Mouse (Mus musculus) fibroblast of lung, adult 2 months (primary cell): ENCODE measurements at regions not wholly inside any gene's neighbourhood (a gene's known extent, or its start where the extent isn't known, plus 50 kb on each side); places are given as distances from the start of the nearest gene placed in this dataset.
A peak's percentile ranks its signal among the peaks of the same experiment; 100 is the strongest.
"Not testable (repeated sequence)": the region's sequence is repeated elsewhere in the genome, so short reads cannot be mapped to it uniquely, and the experiment has no call there.

ENCODE experiments used
- DNase-seq: peaks from one replicate; pipeline ENCODE4 v3.0.0-alpha.2; 2011; ENCODE audit warnings: low read depth

GRCm38 (mm10) chr14:58336148-58336547 lies 265.8 kb downstream of the Fgf9 start:
- DNase-seq: no peak

- no peak for DNase-seq
These were observed 252.8 kb downstream of the Fgf9 start for GRCm38 (mm10) chr14:58323164-58323563.

DNA sequence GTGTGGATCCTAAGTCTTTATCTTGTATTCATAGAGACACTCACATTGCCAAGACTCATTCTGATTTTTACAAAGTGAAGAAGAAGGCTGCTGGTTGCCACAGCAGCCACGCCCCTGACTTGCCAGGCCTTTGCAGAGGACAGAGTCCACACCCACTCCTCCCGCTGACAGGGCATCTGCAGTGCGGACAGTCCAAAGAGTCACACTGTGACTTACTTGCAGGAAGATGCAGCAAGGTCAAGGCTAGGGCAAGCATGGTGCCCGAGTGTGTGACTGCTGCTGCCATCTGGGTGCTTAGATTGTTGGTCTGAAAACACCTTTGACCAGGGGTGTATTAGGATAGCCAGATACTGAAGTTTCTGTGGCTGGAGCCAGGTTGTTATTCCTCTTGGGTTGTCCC lies 252.1 kb downstream of the Fgf9 start:
- no peak for DNase-seq

DNA sequence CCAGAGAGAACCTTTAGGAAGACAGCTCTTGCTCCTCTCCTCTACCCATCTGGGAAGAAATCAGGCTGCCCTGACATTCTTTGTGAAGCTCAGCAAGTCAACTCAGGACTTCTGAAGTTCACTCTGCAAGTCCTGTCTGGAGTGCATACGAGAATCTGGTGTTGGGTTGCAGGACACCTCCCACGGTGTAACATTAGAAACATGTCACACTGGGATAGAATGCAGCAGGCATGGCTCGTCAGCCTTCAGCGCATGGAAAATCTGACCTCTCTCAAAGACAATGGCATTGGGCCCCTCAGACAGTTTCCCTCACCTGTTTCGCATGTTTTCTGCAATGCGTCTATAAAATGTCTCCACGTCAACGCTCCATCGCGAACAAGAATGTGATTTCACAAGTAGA lies 251.5 kb downstream of the Fgf9 start:
- no peak for DNase-seq

DNA sequence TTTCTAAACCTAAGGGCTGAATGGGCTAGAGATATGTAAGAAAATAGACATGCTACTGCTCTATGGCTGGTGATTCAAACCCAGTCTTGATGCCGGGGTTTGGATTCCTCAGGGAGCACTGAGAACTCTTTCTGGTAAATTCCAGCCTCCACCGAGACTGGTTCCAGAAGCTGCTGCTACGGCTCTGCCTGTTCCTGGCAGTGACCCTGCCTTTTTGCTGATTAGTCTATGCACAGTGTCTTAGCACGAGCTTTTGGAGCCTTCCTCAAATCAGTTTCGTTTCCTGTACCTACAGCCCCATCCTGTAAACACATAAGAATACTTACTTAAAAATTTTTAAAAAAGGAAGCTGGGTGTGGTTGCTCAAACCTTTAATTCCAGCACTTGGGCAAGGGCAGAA lies 250.9 kb downstream of the Fgf9 start:
- DNase-seq: no peak

DNA sequence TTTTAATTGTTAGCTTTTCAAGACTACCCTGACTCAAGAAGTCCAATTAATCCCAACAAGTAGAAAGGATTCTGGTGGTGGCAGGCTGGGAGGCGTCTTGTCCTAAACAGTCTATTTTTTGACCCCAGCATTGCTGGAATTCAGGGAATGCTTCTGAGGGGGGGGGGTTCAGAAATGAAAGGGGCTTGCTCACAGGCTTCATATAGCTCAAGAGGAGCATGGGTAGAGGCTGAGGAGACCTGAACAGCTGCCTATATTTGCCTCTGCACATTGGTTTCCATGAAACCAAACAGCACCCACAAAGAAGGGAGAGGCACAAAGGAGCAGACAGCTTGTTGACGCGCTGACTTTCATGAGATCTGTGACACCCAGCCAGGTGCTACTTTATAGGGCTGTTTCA lies 247.3 kb downstream of the Fgf9 start:
- no peak for DNase-seq

DNA sequence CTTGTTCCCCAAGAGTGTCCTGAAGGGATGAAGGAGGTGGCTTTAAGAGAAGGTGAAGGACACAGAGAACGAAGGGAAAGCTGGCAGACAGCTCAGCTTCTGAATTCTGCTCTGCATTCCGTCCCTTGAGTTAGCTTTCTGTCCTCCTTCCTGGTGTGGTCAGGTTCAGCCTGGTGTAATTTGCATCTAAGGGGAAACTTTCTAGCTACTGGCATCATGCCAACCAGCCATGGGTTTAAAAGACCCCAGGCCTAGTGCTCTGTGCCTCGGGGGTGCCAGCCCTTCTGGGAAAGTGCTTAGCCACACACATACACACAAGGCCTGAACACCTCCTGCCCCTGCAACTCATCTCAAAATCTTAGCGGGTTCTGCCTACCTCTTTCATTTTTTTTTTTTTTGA lies 246.9 kb downstream of the Fgf9 start:
- DNase-seq: no peak

GRCm38 (mm10) chr14:58307695-58308094 lies 237.3 kb downstream of the Fgf9 start:
- DNase-seq: no peak

DNA sequence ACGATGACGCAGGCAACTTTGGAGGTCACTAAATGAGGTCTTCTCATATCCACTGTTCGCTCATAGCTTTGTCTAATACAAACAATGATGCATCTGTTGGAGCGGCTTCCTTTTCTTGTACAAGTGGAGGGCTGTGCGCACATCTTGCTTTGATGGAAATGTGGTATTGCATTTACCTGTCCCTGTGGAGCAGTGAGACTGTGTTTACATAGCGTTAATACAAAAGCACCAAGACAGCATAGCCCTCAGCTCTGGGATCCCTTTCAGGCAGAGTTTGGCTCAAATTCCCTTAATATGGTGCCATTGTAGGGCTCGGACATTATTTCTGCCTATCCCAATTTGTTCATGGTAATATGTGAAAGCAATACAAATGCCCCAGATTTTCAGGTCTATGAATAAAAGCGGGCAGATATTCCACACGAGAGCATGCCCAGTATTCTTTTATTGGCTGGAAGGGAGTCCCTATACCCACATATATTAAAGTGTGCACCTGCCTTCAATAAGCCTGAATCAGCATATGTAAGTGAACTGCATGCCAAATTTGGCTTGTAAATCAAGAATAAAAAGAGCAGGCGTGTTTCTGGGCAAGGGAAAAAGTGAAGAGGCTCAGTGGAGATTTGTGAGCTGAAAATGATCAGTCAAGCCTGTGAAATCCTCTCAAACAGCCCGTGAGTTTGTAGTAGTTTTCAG lies 236.6 kb downstream of the Fgf9 start:
- DNase-seq: no peak

DNA sequence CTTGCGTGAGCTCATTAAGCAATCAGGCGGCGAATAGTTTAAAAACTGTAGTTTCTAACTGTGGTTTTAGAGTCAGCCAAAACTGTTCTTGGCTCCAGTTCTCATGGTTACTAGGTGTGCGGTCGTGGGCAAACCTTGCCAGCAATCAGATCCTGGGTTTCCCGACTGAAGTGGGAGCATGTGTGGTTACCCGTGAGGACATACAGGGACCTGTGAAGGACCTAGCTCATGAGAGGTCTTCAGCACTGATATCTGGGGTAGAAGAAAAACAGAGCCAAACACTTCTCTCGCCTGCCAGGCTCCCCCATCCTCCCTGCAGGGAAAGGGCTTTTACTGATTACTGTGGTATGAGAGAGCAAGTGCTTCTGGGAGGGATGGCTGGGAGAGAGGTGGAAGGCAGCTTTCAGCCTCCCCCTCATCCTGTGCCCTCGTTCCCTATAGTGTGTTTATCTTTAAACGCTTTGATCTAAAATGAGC lies 230.1 kb downstream of the Fgf9 start:
- peak; percentile 65 for DNase-seq

GRCm38 (mm10) chr14:58286007-58286525 lies 215.7 kb downstream of the Fgf9 start:
- DNase-seq: no peak

DNA sequence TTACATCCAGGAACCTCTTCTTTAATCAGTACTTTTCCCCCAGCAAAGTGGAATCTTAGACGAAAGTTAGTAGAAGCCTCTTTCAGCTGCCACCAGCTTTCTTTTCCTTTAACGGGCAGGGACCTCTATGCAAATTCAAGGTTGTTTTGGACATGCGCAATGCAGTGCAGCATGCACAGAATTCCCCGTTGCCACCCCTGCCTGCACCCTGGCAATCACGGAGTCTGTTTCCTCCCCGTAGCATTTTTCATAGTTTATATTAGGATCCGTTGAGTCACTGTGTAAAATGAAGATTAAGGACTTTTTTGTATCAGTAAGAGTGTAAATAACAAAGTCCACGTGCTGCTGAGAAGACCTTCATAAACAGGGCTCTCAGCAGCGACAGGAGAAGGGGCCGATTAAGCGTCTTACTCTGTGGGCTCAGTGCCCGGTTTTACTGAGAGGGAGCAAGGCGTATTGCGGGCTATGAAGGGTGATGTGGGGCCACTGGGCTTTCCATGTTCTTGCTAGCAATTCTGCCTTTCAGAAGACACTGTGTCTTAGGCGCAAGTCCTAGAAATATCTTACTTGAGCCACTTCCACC lies 212.5 kb downstream of the Fgf9 start:
- DNase-seq: no peak

DNA sequence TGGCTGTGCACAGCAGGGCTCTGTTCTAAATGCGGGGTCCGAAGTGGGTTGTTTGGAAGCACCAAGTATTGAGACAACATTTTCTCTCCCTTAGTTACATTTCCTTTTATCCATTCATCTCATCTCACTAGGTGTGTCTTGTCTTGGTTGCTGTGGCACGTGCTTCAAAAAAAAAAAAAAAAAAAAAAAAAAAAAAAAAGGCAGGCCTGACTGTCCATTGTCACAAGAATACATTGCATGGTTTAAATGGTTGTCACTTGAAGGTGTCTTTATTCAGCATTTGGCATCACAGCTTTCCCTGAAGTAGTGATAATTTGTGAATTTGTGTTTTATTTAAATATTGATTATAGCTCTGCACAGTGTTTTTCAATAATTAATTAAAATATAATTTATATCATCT lies 211.9 kb downstream of the Fgf9 start:
- DNase-seq: no peak

GRCm38 (mm10) chr14:58274440-58274839 lies 204.1 kb downstream of the Fgf9 start:
- DNase-seq: not testable (repeated sequence)

DNA sequence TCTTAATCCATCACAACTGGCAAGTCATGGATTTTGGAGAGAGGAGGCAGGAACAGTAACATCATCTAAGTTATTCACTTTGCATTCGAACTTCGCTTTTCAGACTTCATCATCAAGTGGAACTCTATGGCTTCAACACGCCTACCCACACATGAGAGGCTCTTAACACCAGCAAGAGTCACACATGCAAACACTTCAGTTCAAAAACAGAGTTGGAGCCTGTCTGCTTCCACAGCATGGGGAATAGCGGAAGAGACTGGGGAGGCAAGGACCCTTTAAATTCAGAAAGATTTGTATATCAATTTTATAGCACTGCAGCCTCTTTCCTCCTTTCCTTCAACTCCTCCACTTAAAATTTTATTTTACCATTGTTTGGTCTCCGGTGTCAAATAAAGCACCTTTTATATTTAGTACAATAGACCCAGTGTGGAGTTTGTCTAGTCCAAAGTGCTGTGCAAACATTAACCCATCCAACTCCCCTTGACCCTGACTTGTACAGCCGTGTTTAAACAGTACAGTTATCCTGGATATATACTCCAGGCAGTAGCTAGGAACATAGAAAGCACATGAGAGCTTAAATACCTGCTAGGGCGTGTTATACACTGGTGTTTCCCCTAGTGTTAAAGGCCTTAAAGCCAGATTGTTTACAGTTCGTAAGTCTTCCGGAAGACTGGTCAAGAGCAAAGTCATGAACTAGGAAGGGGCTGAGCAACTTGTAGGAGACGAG lies 203.5 kb downstream of the Fgf9 start:
- DNase-seq: no peak

GRCm38 (mm10) chr14:58265373-58265772 lies 195.0 kb downstream of the Fgf9 start:
- no peak for DNase-seq

GRCm38 (mm10) chr14:58264401-58264800 lies 194.1 kb downstream of the Fgf9 start:
- DNase-seq: no peak

GRCm38 (mm10) chr14:58253369-58253968 lies 183.1 kb downstream of the Fgf9 start:
- DNase-seq: peak; percentile 38

DNA sequence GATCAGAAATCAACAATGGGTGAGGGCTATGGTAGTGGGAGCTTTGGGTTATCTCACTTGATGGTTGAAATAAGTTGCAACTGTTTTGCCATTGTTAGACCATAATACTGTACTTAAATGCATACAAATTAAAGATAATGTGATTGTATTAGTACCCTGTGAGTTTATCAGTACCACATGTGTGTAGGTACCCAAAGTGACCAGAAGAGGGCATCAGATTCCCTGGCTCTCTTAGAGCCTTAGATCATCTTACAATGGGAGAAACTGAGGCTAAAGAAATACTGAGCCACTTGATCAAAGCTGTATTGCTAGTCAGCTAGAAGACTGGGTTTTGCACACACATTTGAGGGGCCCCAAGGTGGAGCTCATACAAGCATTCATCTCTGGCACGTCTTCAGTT lies 155.5 kb downstream of the Fgf9 start:
- DNase-seq: no peak

- no peak for DNase-seq
These were observed 154.1 kb downstream of the Fgf9 start for GRCm38 (mm10) chr14:58224419-58224818.

DNA sequence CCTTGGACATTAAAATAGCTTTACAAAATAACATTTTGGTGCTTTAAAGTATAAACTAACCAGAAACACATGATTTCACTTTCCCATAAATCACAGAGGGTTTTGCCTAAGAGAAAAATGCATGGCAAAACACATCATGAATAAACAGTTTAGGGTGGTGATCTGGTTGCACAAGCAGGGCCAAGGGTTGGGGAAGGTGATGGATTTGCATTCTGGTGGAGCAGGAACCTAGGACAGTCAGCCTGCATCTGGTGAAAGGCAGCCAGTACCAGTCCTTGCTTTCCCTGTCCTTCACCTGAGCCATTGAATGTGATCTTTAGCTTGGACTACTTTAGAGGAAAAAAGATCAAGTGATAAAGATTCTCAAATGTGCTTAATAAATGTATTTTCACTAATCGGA lies 138.1 kb downstream of the Fgf9 start:
- DNase-seq: no peak

DNA sequence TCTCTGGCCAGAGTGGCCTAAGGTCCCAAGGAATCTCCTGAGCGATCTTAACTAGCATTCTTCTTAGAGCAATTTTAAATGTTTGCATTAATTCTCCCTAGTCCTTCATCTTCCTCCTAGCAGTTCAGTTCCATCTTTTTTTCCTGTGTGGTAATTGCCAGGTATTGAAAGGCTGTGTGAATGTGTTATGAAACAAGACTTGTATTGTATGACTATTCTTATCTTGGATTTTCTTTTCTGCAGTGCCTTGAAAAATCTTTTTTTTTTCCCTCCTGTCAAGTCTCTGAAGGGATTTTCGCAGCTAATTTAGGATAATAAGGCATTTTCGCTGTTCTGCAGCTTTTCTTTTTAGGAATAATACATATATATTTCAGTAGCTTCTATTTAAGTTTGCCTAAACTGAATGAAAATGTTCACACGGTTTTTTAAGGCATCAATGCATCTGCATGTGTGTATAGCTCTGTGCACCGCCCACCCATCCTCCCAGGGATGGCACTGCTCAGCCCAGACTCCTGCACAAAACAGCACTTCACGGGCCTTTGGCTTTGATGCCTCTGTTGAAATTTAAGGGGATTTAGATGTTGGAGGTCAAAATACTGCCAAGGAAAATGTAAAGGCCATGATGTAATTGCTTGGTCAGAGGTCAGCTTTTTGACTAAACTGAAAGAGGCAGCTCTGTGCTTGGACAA lies 132.4 kb downstream of the Fgf9 start:
- no peak for DNase-seq
